Mouse (Mus musculus) R1 (cell line): ENCODE measurements around the gene Slc39a3.
"Not testable (repeated sequence)": the region's sequence is repeated elsewhere in the genome, so short reads cannot be mapped to it uniquely, and the experiment has no call there.

Experiments
- DNase-seq: peaks from one replicate; pipeline ENCODE4 v3.0.0-alpha.2; 2018; ENCODE audit warnings: low read depth, low spot score

Slc39a3 gene

DNA sequence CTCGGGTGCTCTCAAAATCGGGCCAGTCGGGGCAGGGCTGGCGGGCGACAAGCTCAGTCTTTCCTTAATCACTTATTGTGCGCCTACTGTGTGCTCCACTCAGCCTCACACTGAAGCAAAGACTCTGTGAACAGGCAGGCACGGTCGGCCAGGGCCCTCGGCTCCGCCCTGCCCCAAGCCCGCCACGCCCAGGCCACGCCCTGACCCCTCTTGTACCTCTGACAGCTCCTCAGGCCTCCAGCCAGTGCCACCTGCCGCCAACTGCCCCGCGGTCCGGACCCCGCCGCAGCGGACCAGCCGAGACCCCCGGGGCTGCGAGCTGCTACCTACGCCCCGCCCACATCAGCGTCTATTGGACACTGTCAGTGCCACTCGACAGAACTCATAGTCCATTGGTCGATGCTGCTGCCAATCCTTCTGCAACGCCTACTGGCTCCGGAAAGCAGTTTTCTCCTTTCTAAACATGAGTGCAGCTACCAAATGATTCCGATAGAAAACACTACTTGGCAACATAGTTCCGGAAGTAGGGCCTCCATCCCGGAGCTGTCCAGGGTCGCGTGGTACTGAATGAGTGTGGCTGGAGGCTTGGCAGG, at the start of gene Slc39a3:
Gene Slc39a3 (minus strand): TSS at position 439 of the 593 bp plus-strand sequence.
- DNase-seq, result peak; percentile 100

DNA sequence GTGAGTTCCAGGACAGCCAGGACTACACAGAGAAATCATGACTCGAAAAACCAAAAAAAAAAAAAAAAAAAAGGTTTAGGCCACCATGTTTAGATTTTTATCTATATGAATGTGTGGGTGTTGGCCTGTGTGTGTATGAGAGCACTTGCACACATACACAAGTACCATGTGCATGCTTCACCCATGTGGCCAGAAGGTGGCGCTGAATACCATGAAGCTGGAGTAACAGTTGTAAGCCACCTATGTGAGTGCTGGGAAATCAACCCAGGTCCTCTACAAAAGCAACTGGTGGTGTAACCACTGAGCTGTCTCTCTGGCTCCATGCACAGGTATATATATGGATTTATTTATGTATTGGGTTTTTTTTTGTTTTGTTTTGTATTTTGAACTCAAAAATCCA, 49.8 kb upstream of the Slc39a3 start:
- DNase-seq, result peak; percentile 92

DNA sequence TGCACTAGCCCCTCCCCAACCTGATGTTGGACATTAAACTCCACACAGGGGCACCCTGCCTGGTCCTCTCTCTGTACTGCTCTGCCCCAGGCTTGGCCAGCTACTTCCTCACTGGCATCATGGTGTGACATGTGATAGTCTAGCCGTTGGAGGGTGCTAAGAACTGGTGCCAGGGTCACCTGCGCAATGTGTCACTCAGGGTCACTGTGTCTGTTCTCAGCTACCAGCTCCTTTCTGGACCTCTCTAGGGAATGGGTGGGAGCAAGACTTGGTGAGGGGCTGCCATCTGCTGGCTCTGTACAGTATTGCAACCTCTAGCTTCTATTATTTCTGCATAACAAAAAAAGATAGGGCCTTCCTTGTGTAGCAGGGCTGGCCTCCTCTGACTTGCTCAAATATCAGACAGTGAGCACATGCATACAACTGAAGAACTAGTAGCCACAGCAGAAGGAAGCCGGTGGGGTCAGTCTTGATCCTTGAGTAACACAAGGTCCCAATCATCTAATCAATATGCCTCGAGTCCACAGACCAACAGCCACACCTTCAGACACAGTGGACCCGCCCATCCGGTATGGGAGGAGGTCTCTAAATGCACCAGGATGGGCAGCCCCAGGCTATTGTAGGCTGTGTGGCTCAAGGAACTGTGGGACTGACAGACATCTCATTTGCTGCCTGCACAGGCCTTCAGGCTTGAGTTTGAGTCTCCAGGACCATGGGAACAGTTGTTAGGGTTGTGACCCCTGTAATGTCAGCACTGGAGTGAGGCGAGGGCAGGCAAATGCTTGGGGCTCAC, 45.1 kb upstream of the Slc39a3 start:
- peak; percentile 93 for DNase-seq

DNA sequence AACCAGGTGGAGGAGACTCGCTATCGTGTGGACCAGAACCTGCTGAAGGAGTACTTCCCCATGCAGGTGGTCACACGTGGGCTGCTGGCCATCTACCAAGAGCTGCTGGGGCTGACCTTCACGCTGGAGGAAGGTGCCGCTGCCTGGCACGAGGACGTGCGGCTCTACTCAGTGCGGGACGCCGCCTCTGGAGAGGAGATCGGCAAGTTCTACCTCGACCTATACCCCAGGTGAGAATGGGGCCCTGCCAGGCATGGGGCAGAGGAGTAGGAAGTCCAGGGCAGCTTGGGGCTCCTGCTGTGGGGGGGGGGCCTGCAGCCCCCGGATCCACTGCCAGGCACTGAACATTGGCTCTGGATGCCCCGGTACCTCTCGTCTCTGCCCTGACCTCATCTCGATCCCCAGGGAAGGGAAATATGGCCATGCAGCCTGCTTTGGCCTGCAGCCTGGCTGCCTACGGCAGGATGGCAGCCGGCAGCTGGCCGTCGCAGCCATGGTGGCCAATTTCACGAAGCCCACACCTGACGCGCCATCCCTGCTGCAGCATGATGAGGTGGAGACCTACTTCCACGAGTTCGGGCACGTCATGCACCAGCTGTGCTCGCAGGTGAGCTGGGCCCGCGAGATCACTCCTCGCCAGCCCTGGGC, 42.9 kb upstream of the Slc39a3 start:
- no peak for DNase-seq

DNA sequence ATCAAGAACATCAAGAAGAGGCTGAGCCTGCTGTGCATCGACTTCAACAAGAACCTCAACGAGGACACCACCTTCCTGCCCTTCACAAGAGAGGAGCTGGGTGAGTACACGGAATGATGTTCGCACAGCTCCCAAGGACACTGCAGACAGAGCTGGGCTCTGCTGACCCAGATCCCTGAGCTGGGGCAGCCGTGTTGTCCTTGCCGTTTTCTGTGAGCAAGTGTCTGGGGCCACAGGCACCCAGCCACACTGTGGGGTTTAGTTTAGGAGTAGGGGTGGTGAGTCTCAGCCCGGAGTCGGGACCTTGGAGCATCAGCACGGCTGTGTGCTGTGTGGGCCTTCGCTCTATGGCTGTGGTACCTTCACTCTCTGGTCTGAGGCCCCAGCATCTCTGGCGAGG, 40.7 kb upstream of the Slc39a3 start:
- DNase-seq, result no peak

DNA sequence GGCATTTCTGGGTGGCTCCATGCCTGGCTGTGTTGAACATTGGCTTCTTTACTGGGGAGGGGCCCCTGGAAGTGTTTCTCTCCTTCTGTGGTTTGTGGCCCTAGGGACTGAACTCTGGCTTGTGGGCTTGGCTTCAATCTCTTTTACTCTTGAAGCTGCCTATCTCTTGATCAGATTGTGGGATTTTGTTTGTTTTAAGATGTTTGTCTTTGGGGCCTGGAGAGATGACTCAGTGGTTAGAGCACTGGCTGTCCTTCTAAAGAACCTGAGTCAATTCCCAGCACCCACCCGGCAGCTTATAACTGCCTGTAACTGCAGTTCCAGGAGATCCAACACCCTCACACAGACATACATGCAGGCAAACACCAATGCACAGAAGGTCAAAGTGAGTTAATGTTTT, 39.1 kb upstream of the Slc39a3 start:
- no peak for DNase-seq

DNA sequence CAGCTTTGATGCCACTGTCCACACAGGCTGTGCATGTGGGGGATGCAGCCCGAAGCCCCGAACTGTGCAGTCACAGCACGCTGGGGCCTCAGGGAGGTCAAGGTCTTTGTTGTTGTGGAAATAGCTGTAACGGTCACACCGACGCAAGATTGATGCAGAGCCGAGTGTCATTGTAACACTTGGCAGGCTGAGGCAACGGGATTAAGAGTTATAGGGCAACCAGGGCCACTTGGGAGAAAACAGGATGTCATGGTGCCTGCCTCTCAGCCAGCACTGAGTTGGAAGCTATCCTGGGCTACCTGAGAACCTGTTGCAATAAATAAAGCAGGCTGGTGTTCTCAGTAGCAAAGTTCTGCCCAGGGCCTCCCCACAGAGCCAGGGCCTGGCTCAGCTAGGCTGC, 38.5 kb upstream of the Slc39a3 start:
- no peak for DNase-seq

DNA sequence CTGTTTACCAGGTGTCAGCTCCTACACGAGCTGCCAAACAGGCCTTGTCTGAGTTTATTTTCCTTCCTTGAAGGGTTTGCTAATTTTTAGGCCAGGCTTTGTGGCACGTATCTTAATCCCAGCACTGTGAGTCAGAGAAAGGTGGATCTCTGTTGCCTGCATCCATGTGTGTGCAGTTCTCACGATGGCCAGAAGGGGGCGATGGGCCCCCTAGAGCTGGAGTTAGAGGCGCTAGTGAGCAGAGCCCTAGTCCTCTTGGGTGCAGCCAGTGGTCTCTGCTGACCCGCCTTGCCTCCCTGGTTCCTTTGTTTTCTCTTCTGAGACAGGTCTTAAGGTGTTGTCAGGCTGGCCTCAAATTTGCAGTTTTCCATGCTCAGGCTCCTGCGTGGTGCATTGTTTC, 36.2 kb upstream of the Slc39a3 start:
- DNase-seq, result peak; percentile 75

DNA sequence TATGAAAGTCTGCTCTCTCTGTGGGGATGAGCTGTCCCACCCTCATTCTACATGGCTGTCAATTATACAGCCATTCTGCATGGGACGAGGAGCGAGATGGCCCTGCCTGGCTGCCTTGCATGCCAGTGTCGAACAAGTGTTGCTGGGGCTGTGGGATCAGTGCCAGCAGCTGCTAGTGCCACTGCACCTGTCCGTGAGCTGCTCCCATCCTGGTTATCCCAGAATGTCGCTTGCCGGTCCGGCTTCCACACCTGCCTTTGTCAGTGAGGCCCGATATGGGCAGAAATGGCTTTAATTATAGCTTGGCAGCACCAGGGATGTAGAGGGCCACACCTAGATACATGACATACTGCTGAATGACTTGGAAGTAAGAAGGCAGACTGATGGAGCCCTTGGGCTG, 35.1 kb upstream of the Slc39a3 start:
- no peak for DNase-seq

DNA sequence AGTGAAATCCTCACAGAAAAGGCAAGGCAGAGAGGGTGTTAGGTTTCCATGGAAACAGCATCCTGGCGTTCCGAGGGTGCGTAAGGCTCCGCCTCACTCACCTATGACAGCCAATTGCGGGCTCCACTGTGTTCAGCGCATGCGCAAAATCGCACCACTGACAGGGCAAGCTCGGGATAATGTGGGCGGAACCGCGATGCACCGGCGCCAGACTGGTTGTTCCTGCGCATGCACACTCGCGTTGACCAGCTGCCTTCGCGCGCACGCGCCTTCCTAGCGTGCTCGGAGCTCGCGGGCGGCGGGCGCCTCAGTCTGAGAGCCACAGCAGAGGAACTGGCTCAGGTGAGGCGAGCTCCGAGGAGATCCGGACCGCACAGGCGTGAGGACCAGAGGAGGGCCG, 32.6 kb upstream of the Slc39a3 start, which contains the start of gene Thop1:
Gene Thop1 (plus strand): TSS at position 200 of the 400 bp plus-strand sequence.
- DNase-seq, result peak; percentile 100

DNA sequence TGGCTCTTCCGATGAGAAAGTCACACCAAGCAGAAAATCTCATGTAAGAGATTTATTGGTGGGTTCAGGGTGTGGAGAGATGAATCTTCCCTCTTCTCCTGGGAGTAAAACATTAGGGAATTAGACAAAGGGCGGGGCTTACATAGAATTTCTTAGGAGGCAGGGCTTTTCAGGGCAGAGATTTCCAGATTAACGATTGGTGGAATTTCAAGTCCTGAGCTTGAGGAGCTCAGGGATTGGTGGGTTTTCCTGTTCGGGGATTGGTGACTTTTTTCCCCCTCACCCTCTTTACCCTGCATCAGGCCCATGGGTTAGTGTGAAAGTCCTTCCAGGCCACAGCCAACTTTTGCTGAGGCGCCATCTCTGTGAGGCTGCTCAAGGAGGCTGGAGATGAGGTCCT, 31.5 kb upstream of the Slc39a3 start:
- DNase-seq, result peak; percentile 72

DNA sequence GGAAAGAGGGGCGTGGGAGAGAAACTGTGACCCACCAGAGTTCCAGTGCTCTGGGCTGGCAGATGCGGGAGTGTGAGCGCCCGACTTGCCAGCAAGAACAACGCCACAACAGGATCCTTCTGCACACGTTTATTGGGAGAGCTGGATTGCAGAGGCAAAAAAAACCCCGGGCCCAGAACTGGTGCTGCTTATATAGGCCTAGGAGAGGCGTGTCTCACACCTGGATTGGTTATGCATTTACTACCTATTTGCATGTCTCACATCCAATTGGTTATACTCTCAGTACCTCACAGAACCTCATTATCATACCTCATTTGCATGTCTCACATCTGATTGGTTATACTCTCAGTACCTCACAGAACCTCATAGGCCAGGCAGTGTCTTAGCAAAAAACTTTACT, 27.3 kb upstream of the Slc39a3 start:
- DNase-seq, result peak; percentile 66

DNA sequence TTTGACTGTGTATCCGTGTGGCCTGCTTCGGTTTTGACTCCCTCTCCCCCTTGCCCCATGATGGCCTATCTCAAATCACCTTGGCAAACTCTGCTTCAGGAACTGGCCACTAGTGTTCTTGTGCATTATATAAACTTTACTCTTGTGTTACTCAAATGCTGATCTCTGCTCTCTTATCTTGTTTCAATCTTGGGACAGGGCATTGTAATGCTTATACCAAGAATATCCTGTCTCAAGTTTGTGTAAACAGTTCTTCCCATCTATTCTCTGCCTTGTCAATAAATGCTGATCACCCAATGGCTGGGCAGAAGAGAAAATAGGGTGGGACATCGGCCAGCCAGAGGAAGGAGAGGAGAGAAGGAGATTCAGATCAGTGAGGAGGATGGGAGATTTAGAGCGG, 25.5 kb upstream of the Slc39a3 start:
- DNase-seq, result peak; percentile 60

DNA sequence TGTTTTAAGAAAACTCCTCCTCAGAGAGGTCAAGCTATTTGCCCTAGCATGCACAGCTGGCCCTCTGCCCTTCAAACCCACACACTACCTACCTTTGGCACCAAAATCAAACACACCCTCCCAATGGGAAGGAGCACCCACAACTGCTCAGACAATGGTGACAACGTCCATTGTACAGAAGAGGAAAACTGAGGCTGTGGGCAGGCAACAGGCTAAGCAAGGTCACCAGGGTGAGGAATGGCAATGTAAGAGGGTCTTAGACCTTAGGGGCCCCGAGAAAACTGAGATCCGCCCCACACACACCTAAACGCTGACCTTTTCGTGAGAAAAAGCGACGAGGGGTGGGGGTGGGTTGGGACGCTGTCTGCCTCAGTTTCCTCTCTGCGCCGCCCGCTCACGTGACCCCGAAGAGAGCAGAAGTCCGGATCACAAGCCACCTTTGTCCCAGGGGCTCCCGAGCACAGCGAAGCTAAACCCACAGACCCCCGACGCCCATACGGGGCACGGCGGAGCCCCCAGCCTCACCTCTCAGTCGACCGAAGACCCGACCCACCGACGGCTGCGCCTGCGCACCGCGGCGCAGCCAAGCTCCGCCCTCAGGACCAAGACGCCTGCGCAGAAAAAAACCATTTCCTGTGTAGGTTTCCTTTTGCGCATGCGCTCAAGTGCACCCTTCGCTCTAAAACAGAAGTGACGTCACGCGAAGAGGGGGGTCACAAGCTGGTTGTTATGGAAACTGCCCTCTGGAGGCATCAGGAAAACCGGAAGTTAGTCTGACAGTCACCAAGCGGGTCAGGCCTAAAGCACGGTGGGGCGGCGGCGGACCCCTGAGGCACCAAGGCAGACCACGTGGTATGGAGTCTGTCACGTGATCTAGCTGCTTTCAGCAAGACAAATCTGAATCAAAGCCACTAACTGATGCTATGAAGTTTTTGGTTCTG, 22.6 kb upstream of the Slc39a3 start, which contains the start of gene Sgta:
Gene Sgta (minus strand): TSS at position 579 of the 941 bp plus-strand sequence.
- DNase-seq, result peak; percentile 100

DNA sequence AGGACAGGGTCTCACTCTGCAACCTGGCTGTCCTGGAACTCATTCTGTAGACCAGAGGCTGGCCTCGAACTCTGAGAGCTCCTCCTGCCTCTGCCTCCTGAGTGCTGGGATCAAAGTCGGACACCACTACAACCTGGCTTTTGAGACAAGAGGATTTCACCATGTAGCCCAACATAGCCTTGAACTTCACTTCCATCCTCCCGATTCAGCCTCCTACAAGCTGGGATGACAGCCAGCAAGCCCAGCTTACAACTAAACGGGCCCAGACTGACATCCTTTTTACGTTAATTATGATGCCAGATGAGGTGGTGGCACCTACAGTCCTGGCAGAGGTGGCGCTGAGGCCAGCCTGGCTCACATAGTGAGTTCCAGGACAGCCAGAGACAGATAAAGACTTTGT, 21.7 kb upstream of the Slc39a3 start:
- DNase-seq, result no peak

DNA sequence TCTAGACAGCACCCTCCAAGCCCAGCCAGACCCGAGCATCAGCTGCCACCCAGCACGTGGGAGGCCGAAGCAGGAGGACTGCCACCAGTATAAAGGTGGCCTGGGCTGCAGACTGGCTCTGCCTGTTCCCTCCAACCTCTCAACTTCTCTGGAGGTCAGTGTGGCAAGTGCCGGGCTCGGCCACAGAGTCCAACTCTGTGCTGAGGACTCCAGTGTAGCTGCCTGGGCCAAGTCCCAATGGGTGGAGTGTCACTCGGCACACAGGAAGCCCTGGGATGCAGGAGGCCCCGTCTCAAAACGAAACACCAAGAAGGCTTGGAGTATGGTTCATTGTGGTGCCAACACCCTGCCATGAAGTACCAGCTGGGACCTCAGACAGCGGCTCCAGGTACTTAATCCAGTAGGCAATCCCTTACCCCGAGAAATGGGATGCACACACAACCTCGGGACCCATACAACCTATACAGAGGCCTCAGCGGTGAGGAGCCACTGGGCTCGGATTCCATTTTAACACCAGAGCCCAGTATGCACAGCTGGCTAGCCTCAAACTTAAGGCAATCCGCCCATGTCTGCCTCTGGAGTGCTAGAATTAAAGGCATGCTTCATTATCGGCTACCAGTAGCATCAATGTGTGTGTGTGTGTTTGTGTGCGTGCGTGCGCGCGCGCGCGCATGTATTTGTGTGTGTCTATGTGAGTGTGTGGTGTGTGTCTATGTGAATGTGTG, 20.3 kb upstream of the Slc39a3 start:
- DNase-seq, result no peak

DNA sequence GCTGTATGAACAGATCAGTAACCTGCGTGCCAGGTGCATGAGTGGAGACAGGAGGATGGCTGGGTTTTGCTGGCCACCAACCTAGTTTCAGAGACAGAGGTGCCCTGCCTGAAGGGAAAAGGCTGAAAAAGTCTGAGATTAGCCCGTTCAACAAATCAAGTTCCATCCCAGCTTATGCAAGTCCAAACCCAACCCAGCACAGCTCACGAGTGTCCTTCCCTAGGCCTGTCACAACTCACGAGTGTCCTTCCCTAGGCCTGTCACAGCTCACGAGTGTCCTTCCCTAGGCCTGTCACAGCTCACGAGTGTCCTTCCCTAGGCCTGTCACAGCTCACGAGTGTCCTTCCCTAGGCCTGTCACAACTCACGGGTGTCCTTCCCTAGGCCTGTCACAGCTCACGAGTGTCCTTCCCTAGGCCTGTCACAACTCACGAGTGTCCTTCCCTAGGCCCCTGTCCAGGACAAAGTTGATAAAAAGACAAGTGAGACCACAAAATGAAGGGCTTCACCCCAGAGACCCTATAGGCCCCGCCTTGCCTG, 18.6 kb upstream of the Slc39a3 start:
- DNase-seq, result not testable (repeated sequence)

DNA sequence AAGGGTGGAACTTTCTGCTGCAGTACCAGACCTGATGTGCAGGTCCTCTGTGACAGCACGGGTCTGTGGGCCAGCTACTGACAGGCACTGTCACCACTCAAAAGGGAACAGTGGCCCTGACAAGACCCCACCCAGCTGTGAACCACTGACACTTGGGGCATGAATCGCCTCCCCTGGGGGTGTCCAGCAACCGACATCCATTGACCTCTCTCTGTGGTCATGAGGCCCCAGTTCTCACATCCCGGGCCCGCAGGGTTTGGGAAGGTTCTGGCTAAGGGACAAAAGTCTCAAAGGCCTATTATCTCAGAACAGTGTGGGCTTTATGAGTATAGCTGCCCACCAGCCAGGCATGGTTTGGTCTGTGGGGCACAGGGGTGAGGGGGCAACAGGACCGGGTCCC, 17.9 kb upstream of the Slc39a3 start:
- no peak for DNase-seq

DNA sequence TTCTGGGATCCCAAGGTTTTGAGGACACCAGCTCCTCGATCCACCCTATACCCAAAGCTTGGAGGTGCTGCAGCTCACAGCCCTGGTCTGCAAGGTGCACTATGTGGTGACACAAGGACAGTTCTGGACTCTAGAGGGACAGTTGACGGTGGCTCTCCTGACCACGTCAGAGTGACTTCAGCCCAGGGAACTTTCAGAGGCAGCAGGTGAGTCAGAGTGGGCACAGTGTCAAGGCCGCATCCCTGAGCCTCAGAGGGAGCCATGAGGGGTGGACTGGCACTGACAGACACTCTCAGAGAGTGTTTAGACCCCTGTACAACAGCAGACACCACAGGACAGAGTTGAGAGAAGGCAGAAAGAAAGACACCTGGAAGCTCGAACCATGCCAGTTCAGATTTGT, 15.4 kb upstream of the Slc39a3 start:
- DNase-seq, result no peak

DNA sequence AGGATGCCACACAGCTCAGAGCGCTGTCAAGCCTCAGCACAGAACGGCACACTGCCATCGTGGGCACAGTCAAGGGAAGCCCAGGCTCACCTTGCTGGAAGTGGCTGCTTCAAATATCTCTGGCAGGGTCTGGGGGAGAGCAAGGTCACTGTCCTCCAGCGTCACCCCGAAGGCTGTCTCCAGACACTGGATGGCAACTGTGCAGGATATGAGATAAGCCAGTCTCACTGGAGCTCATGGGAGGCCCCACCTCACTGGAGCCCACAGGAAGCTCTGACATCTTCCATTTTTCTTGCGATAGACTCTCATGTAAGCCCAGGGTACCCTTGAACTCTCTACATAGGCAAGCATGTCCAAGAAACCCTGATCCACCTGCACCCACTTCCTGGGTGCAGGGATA, 13.9 kb upstream of the Slc39a3 start:
- DNase-seq, result no peak

DNA sequence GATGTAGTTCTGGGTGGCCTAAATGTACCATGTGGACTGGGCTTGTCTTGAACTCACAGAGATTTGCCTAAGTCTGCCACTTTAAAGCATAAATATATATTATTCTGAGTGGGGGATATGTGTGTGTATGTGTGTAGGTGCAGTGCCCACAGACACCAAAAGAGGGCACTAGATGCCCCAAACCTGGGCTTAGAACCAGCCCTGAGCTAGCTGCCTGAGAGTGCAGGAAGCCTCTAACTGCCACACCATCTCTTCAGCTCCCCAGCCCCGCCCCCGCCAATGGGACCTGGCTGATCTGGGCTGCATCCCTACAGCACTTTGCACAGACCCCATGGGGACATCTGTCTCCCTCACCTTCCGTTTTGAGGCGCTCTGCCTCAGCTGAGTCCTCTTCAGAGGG, 13.4 kb upstream of the Slc39a3 start:
- DNase-seq, result peak; percentile 66
